14 mouse cellular contexts compared by ENCODE assay signal in the genomic region with DNA sequence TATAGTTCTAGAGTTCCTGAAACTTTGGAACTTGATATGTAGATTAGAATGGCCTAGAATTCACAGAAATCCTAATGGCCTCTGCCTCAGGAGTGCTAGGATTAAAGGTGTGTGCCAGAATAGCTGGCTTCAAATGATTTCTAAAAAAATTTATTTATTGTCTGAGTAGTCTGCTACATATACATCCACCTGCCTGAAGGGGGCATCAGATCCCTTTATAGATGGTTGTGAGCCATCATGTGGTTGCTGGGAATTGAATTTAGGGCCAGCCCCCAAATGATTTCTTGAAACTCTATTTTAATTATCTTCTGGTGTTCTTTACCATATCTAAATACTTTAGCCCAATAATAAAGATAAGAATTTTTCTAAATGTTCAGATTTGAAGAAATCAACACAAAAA. TPM values are rescaled to one million over a fixed set of nuclear protein-coding genes. Genes with fewer than 3 reads are reported as not detected.
DNase-seq lines count a peak whose midpoint lies in the region; ATAC-seq and TF ChIP-seq lines count a peak whose summit lies in the region.
"Had no signal": no experiment of that assay in that cellular context is flagged by ENCODE, and none has a peak within 500 bp of the region (broad histone marks: within the 10 kb centered on the region; RNA-seq: fewer than 3 reads in every experiment).

No protein-coding gene starts in this region.

- TF ChIP-seq CTCF in kidney, postnatal 0 days (IDR thresholded peaks at IDR 0.05; ENCODE audit: low read depth): peak; percentile 45

- no peak overlapping the region for H3K9ac ChIP-seq in kidney, postnatal 0 days (ENCODE audit: low read depth, low read length)
- H3K9ac ChIP-seq: embryonic facial prominence, embryonic 13.5 days; stomach, embryonic 15.5 days had no signal

- no peaks in the 10 kb centered on the region for H3K4me1 ChIP-seq in kidney, postnatal 0 days (replicated peaks; ENCODE audit: insufficient read depth, low read length)
- H3K4me1 ChIP-seq: embryonic facial prominence, embryonic 13.5 days; heart, embryonic 10.5 days; stomach, embryonic 15.5 days had no signal

- DNase-seq in kidney, postnatal 0 days (ENCODE audit: low spot score): no peak
- no peak for DNase-seq in kidney, postnatal 14 days
- DNase-seq in thymus, postnatal 4 days: peak; percentile 25
- DNase-seq in thymus, adult 18-20 months: no peak
- peak; percentile 47 for DNase-seq in NIH3T3 (ENCODE audit: low read depth)
- DNase-seq in adrenal gland, adult 8-10 months: no peak
- no peak for DNase-seq in cerebellum, adult 9-11 months
- DNase-seq: cerebellum, postnatal 14 days; gastrocnemius, postnatal 25 days; heart, postnatal 36 days; lung, postnatal 10 days had no signal

- no peak for ATAC-seq in kidney, postnatal 0 days (replicated peaks; ENCODE audit: low FRiP score, low read depth)

- H3K4me2 ChIP-seq in kidney, postnatal 0 days (ENCODE audit: low read length): no peak overlapping the region
- H3K4me2 ChIP-seq: embryonic facial prominence, embryonic 13.5 days; stomach, embryonic 15.5 days had no signal

- H3K9me3 ChIP-seq in kidney, postnatal 0 days (replicated peaks; ENCODE audit: low read length): no peaks in the 10 kb centered on the region
- H3K9me3 ChIP-seq: embryonic facial prominence, embryonic 13.5 days; heart, embryonic 10.5 days; stomach, embryonic 15.5 days had no signal

- no peaks in the 10 kb centered on the region for H3K27me3 ChIP-seq in kidney, postnatal 0 days (ENCODE audit: insufficient read depth, low read length)
- H3K27me3 ChIP-seq: embryonic facial prominence, embryonic 13.5 days; stomach, embryonic 15.5 days had no signal

- no peak overlapping the region for H3K27ac ChIP-seq in kidney, postnatal 0 days
- H3K27ac ChIP-seq: embryonic facial prominence, embryonic 13.5 days; heart, embryonic 10.5 days; stomach, embryonic 15.5 days had no signal

- H3K4me3 ChIP-seq in kidney, postnatal 0 days (replicated peaks; ENCODE audit: low read depth, low read length): no peak overlapping the region
- H3K4me3 ChIP-seq: embryonic facial prominence, embryonic 13.5 days; heart, embryonic 10.5 days; stomach, embryonic 15.5 days had no signal

- H3K36me3 ChIP-seq in kidney, postnatal 0 days (ENCODE audit: insufficient read depth, low read length): peaks cover 25% of the 10 kb centered on the region; the same call in 1 of the 2 replicates

RNA-seq across cellular contexts. Expression of gene Tmem97, which starts 35.5 kb away (rescaled TPM):
- 61.0 and 65.8 TPM in 2 replicates for polyA plus RNA-seq in kidney, postnatal 0 days (2015; fragmentation: Nextera tagmentation; extraction: Ambion mirVana)
- 10 to 100 TPM; 46.3 to 65.0 (median 55.8) TPM for total RNA-seq in adrenal gland, adult 8-10 months (2022)

RNA-seq across cellular contexts. Expression of gene Ift20, which starts 49.9 kb away (rescaled TPM):
- 185 and 187 TPM in 2 replicates for polyA plus RNA-seq in kidney, postnatal 0 days (2015; fragmentation: Nextera tagmentation; extraction: Ambion mirVana)
- 100 to 1,000 TPM; 103 to 135 (median 123) TPM for total RNA-seq in adrenal gland, adult 8-10 months (2022)

RNA-seq across cellular contexts. Expression of gene Tnfaip1, which starts 50.0 kb away (rescaled TPM):
- 59.8 and 66.5 TPM in 2 replicates for polyA plus RNA-seq in kidney, postnatal 0 days (2015; fragmentation: Nextera tagmentation; extraction: Ambion mirVana)
- total RNA-seq in adrenal gland, adult 8-10 months (2022): 10 to 100 TPM; 39.9 to 52.6 (median 47.0) TPM

Comparison
In these comparisons a context has a peak if more than half of its experiments do, and no peak if none do; other contexts are left out.
1. DNase-seq: peak in thymus, postnatal 4 days (single experiment) and NIH3T3 (single experiment); none in kidney, postnatal 0 days (single experiment), kidney, postnatal 14 days (single experiment), thymus, adult 18-20 months (0 of 2), adrenal gland, adult 8-10 months (single experiment) and cerebellum, adult 9-11 months (single experiment).